Mouse (Mus musculus) intestine, postnatal 0 days (tissue): ENCODE measurements around the gene Zfp217. TPM values are rescaled to one million over a fixed set of nuclear protein-coding genes. Genes with fewer than 3 reads are reported as not detected.
A peak's percentile ranks its signal among the peaks of the same experiment; 100 is the strongest.

Source experiments
- ATAC-seq: fragments of 200-750 bp; cut with Nextera tagmentation; 2 replicates; pipeline ENCODE4 v1.8.0; 2017; ENCODE audit warnings: mild to moderate bottlenecking, moderate TSS enrichment, moderate library complexity
- H3K27ac ChIP-seq: fragments of 300-500 bp; sonication (generic); 2 replicates; pipeline ENCODE4 v1.5.1; 2014; ENCODE audit warnings: mild to moderate bottlenecking, low read depth, low read length, moderate library complexity
- H3K27me3 ChIP-seq: fragments of 300-500 bp; sonication (generic); replicated peaks from 2 replicates; pipeline ENCODE4 v1.6.1; 2014; ENCODE audit warnings: low read length, mixed read lengths; ENCODE audit not compliant: control insufficient read depth, insufficient read depth
- H3K36me3 ChIP-seq: fragments of 300-500 bp; sonication (generic); 2 replicates; pipeline ENCODE4 v1.6.1; 2014; ENCODE audit warnings: mild to moderate bottlenecking, moderate library complexity; ENCODE audit not compliant: control insufficient read depth, insufficient read depth
- H3K4me1 ChIP-seq: fragments of 300-500 bp; sonication (generic); replicated peaks from 2 replicates; pipeline ENCODE4 v1.6.1; 2014; ENCODE audit warnings: antibody characterized with exemption, low read length, mixed read lengths; ENCODE audit not compliant: control insufficient read depth, insufficient read depth
- H3K4me2 ChIP-seq: fragments of 300-500 bp; sonication (generic); replicated peaks from 2 replicates; pipeline ENCODE4 v1.6.1; 2014; ENCODE audit warnings: low read depth, mild to moderate bottlenecking, moderate library complexity
- H3K4me3 ChIP-seq: fragments of 300-500 bp; sonication (generic); 2 replicates; pipeline ENCODE4 v1.5.1; 2014; ENCODE audit warnings: low read depth, low read length
- H3K9ac ChIP-seq: fragments of 300-500 bp; sonication (generic); 2 replicates; pipeline ENCODE4 v1.6.1; 2014; ENCODE audit warnings: mild to moderate bottlenecking, low read depth, low read length
- H3K9me3 ChIP-seq: fragments of 300-500 bp; sonication (generic); 2 replicates; pipeline ENCODE4 v1.6.1; 2016; ENCODE audit warnings: mixed run types; ENCODE audit not compliant: control insufficient read depth
- CTCF ChIP-seq: sonication (generic); IDR thresholded peaks from 2 replicates; pipeline ENCODE4 v1.5.1; 2016; ENCODE audit warnings: low read depth, mild to moderate bottlenecking, control low read depth, antibody characterized with exemption, moderate library complexity
- WGBS: fragments of 180-500 bp; shearing (Covaris S2); extraction: QIAGEN DNeasy Blood & Tissue Kit; methylation state at CpG from one replicate; pipeline ENCODE4 v1.1.7; 2014; 5-methylcytosine and 5-hydroxymethylcytosine counted together
- polyA plus RNA-seq: library from polyadenylated mRNA; unstranded; fragments of >200 nt; fragmentation: Nextera tagmentation; extraction: Ambion mirVana; gene quantifications from 2 replicates; pipeline ENCODE4 v1.2.1, GENCODE M21; 2015

Zfp217 gene
- polyA plus RNA-seq, 1 experiment from 2014 or later: 2.2 TPM

- ATAC-seq: peak; percentile 0; the same call in 1 of the 2 replicates
- Histone ChIP-seq H3K4me2 (peak overlapping the region; percentile 74), H3K9ac (peak overlapping the region; percentile 95), H3K27ac (peak overlapping the region; percentile 96), H3K4me1 (peaks cover 12% of the 10 kb centered on the region), H3K4me3 (peak overlapping the region; percentile 94), H3K27me3 (no peaks in the 10 kb centered on the region), H3K9me3 (no peaks in the 10 kb centered on the region), H3K36me3 (no peaks in the 10 kb centered on the region)
- under 1% methylated on average over 48 of the region's 48 CpGs for WGBS
- peak; percentile 15; the same call in 1 of the 2 replicates for TF ChIP-seq CTCF
These were observed 17.8 kb downstream of the Zfp217 start for GRCm38 (mm10) chr2:170129923-170130779.

- peak; percentile 35; the same call in 1 of the 2 replicates for TF ChIP-seq CTCF
- Histone ChIP-seq H3K4me1 (peaks cover 12% of the 10 kb centered on the region), H3K36me3 (no peaks in the 10 kb centered on the region), H3K27ac (peak overlapping the region; percentile 96; the same call in 1 of the 2 replicates), H3K27me3 (no peaks in the 10 kb centered on the region), H3K4me3 (peak overlapping the region; percentile 94), H3K9ac (no peak overlapping the region), H3K9me3 (no peaks in the 10 kb centered on the region), H3K4me2 (peak overlapping the region; percentile 74)
- ATAC-seq: no peak
- 20% methylated on average over 5 of the region's 5 CpGs for WGBS
These were observed 18.5 kb downstream of the Zfp217 start for GRCm38 (mm10) chr2:170129248-170129922.

GRCm38 (mm10) chr2:170128461-170129247 is 19.2 kb downstream of the Zfp217 start:
- no peak for TF ChIP-seq CTCF
- Histone ChIP-seq H3K4me1 (peaks cover 12% of the 10 kb centered on the region), H3K27me3 (no peaks in the 10 kb centered on the region), H3K9ac (no peak overlapping the region), H3K4me2 (peak overlapping the region; percentile 74; the same call in 1 of the 2 replicates), H3K36me3 (no peaks in the 10 kb centered on the region; the same call in 1 of the 2 replicates), H3K27ac (0 out of 2 replicates have a peak overlapping the region, but pooled peaks have one; percentile 31), H3K4me3 (no peak overlapping the region), H3K9me3 (no peaks in the 10 kb centered on the region)
- WGBS: 14% methylated on average over 7 of the region's 7 CpGs
- no peak for ATAC-seq

- Histone ChIP-seq H3K4me2 (no peak overlapping the region; the same call in 1 of the 2 replicates), H3K27me3 (no peaks in the 10 kb centered on the region), H3K9me3 (no peaks in the 10 kb centered on the region), H3K36me3 (no peaks in the 10 kb centered on the region; the same call in 1 of the 2 replicates), H3K9ac (no peak overlapping the region), H3K4me1 (peaks cover 12% of the 10 kb centered on the region), H3K4me3 (no peak overlapping the region), H3K27ac (no peak overlapping the region; the same call in 1 of the 2 replicates)
- TF ChIP-seq CTCF: no peak
- ATAC-seq: no peak
- 58% methylated on average over 3 of the region's 3 CpGs for WGBS
These were observed 20.4 kb downstream of the Zfp217 start for GRCm38 (mm10) chr2:170127523-170127922.

- no peak overlapping the region for H3K4me3 ChIP-seq
These were observed 21.6 kb downstream of the Zfp217 start for GRCm38 (mm10) chr2:170126266-170126665.

More at GRCm38 (mm10) chr2:170126266-170126665, 21.6 kb downstream of the Zfp217 start:
- WGBS: 40% methylated on average over 1 of the region's 1 CpGs
- H3K9me3 ChIP-seq: no peaks in the 10 kb centered on the region
- H3K27ac ChIP-seq: no peak overlapping the region
- no peaks in the 10 kb centered on the region for H3K27me3 ChIP-seq
- no peak overlapping the region for H3K4me2 ChIP-seq
- H3K36me3 ChIP-seq: no peaks in the 10 kb centered on the region; the same call in 1 of the 2 replicates
- no peak for TF ChIP-seq CTCF
- ATAC-seq: no peak
- H3K9ac ChIP-seq: no peak overlapping the region
- peaks cover 12% of the 10 kb centered on the region for H3K4me1 ChIP-seq
